Mouse (Mus musculus): ENCODE data around the gene Spag5. TPM values are rescaled to one million over a fixed set of nuclear protein-coding genes. Genes with fewer than 3 reads are reported as not detected.

The Spag5 gene
- polyA plus RNA-seq, 1 experiment from 2014 or later = 39.1 TPM

GRCm38 (mm10) chr11:78290654-78291053 lies 10.7 kb upstream of the Spag5 start, which contains the start of gene BC030499:
Gene BC030499, plus strand, starts transcription at chr11:78290841.
- no peaks in the 10 kb centered on the region for H3K4me1 ChIP-seq
- no peak for DNase-seq (ENCODE audit: low spot score)
- H3K27ac ChIP-seq = no peak within 1 kb of the TSS
- WGBS = 86% methylated on average over 4 of the region's 4 CpGs
- H3K36me3 ChIP-seq = peaks cover 76% of the 10 kb centered on the region
- no peak within 1 kb of the TSS for H3K4me3 ChIP-seq
- H3K9me3 ChIP-seq = no peaks in the 10 kb centered on the region
- H3K27me3 ChIP-seq (ENCODE audit: insufficient read depth, poor library complexity, severe bottlenecking) = no peaks in the 10 kb centered on the region

DNA sequence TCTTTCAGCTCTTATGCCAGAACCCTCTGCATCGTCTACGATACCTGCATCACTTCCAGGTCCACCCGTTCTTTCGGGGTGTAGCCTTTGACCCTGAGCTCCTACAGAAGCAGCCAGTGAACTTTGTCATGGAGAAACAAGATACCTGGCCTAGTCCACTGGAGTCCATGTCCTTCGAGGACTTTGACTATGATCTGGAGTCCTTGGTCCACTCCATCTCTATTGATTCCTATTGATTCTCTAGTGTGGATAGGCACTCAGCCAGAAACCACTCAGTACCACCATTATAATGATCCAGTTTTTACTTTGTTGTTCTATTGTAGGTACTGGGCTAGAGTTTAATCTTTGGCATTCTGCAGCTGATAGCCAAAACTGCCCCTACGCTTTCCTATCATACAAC lies 6.7 kb upstream of the Spag5 start:
- no peaks in the 10 kb centered on the region for H3K4me1 ChIP-seq
- 90% methylated on average over 6 of the region's 6 CpGs for WGBS

GRCm38 (mm10) chr11:78300917-78301316 lies 412 bp upstream of the Spag5 start:
- Histone ChIP-seq H3K36me3 (peaks cover 28% of the 10 kb centered on the region), H3K4me3 (peak overlapping the region; percentile 93), H3K27ac (peak overlapping the region; percentile 95), H3K4me1 (peaks cover 6% of the 10 kb centered on the region; the same call in 1 of the 2 replicates), H3K27me3 (ENCODE audit: insufficient read depth, poor library complexity, severe bottlenecking) (no peaks in the 10 kb centered on the region), H3K9me3 (no peaks in the 10 kb centered on the region)
- WGBS = 69% methylated on average over 7 of the region's 7 CpGs
- no peak for DNase-seq (ENCODE audit: low spot score)

More for the DNA sequence above, 6.7 kb upstream of the Spag5 start:
- H3K36me3 ChIP-seq = peaks cover 39% of the 10 kb centered on the region
- H3K27me3 ChIP-seq (ENCODE audit: insufficient read depth, poor library complexity, severe bottlenecking) = no peaks in the 10 kb centered on the region
- no peak overlapping the region for H3K27ac ChIP-seq
- H3K9me3 ChIP-seq = no peaks in the 10 kb centered on the region
- DNase-seq (ENCODE audit: low spot score) = no peak
- no peak overlapping the region for H3K4me3 ChIP-seq

DNA sequence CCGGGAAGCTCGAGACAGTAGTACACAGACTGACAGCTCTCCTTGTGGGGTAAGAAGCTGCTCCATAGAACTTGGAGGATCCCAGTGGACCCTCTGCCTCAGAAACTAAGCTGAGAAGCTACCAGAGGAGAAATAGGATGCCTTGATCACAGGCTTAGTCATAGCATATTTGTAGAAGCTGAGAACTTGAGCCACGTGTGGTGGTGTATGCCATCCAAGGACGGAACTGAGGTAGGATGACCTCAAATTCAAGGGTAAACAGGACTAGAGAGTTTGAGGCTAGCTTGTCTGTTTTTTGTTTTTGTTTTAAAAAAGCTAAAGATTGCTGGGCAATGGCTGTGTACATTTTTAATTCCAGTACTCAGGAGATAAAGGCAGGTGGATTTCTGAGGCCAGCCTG lies 3.9 kb downstream of the Spag5 start:
- peaks cover 6% of the 10 kb centered on the region; the same call in 1 of the 2 replicates for H3K4me1 ChIP-seq
- no peak overlapping the region for H3K4me3 ChIP-seq
- 89% methylated on average over 4 of the region's 4 CpGs for WGBS
- DNase-seq (ENCODE audit: low spot score) = no peak
- no peaks in the 10 kb centered on the region for H3K9me3 ChIP-seq
- peaks cover 67% of the 10 kb centered on the region for H3K36me3 ChIP-seq
- no peaks in the 10 kb centered on the region for H3K27me3 ChIP-seq (ENCODE audit: insufficient read depth, poor library complexity, severe bottlenecking)
- no peak overlapping the region for H3K27ac ChIP-seq

DNA sequence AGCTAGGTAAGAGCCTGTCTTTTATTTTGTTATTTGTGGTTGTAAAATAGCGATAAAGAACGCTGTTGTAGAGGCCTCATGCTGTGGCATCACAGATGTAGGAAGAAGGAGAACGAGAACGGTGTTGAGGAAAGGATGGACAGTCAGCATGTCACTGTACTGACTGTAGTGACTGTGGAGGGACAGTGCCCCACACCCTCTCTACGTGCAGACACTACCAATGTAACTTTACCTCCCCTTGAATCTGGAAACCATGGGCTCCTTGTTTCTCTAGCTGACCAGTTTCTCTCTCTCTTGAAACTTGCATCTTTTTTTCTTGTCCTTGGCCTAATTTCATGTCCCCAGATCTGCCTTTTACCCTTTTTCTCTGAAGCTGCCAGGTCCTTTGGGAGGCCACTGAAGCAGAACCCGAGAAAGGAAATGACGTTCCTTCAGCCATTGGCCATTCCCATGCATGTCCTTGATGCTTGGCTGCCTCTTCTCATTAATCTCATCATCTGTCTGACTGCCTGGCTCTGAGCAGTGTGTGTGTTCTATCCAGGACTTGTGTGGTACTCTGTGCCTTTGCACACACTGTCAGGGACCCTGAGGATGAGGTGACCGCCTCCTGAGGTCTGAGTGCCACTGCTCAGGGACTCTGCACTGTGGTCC lies 9.7 kb downstream of the Spag5 start:
- no peak overlapping the region for H3K27ac ChIP-seq
- H3K4me1 ChIP-seq = no peaks in the 10 kb centered on the region
- WGBS = 93% methylated on average over 8 of the region's 8 CpGs
- no peaks in the 10 kb centered on the region for H3K27me3 ChIP-seq (ENCODE audit: insufficient read depth, poor library complexity, severe bottlenecking)
- H3K4me3 ChIP-seq = no peak overlapping the region
- H3K36me3 ChIP-seq = peaks cover 89% of the 10 kb centered on the region
- H3K9me3 ChIP-seq = no peaks in the 10 kb centered on the region
- DNase-seq (ENCODE audit: low spot score) = no peak

DNA sequence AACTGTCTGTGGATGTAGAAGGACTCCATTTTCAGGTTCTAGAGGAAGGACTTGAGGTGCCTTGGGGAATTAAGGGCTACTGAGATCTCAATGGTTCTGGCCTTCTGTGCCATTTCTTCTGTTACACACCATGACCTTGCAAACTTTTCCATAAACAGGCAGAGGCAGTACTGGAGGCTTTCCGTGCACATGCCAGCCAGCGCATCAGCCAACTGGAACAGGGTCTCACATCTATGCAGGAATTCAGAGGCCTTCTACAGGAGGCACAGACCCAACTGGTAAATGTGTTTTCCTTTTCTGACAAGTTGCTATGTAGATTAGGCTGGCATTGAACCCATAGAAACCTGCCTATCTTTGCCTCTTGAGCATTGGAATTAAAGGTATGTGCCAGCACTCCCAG lies 12.3 kb downstream of the Spag5 start:
- DNase-seq (ENCODE audit: low spot score) = no peak
- Histone ChIP-seq H3K36me3 (peaks cover 92% of the 10 kb centered on the region), H3K9me3 (no peaks in the 10 kb centered on the region), H3K4me3 (no peak overlapping the region), H3K27me3 (ENCODE audit: insufficient read depth, poor library complexity, severe bottlenecking) (no peaks in the 10 kb centered on the region), H3K4me1 (no peaks in the 10 kb centered on the region), H3K27ac (no peak overlapping the region)
- 92% methylated on average over 2 of the region's 2 CpGs for WGBS

- 92% methylated on average over 2 of the region's 2 CpGs for WGBS
- H3K4me3 ChIP-seq = no peak overlapping the region
- peaks cover 15% of the 10 kb centered on the region for H3K4me1 ChIP-seq
- H3K9me3 ChIP-seq = no peaks in the 10 kb centered on the region
- peaks cover 96% of the 10 kb centered on the region for H3K36me3 ChIP-seq
- no peak overlapping the region for H3K27ac ChIP-seq
- DNase-seq (ENCODE audit: low spot score) = no peak
- no peaks in the 10 kb centered on the region for H3K27me3 ChIP-seq (ENCODE audit: insufficient read depth, poor library complexity, severe bottlenecking)
Observed at GRCm38 (mm10) chr11:78318411-78318810, 17.1 kb downstream of the Spag5 start.

DNA sequence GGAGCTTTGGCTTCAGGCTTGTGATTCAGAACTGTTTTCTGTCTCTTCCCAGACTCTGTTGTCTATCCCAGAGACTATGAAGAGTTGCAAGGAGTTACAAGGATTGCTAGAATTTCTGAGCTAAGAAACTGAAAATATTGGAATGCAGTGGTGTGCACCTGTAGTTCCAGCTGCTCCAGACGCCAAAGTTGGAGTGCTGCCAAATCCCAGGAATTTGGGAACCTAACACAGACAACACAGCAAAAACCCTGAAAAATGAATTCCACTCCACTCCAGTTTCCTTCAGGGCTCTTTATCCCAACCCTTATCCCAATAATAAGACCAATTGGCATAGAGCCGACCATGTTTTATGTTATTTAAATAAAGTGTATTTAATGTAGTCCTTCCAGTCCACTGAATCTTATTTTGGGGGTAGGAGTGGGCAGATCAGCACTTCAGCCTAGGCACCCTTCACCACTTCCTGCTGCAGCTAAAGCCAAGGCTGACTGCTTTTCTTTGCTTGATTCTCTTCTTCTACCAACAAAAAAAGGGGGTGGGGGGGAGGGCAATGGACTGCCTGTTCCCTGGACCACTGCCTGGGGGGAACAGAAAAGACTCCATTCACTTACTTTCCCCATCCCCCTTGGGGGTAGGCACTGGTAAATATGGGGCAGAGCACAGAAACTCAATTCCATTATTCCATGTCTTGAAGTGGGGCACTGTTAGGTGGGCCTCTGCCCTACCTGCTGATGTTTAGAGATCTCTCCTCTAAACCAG lies 20.9 kb downstream of the Spag5 start:
- Histone ChIP-seq H3K36me3 (peaks cover 75% of the 10 kb centered on the region), H3K4me3 (peak overlapping the region; percentile 44), H3K27ac (peak overlapping the region; percentile 71), H3K4me1 (peaks cover 23% of the 10 kb centered on the region), H3K27me3 (ENCODE audit: insufficient read depth, poor library complexity, severe bottlenecking) (no peaks in the 10 kb centered on the region), H3K9me3 (no peaks in the 10 kb centered on the region)
- 69% methylated on average over 2 of the region's 2 CpGs for WGBS
- DNase-seq (ENCODE audit: low spot score) = no peak

GRCm38 (mm10) chr11:78322860-78323259 lies 21.5 kb downstream of the Spag5 start, which contains the start of gene Aldoc:
Gene Aldoc, plus strand, starts transcription at chr11:78322968.
- WGBS = 4% methylated on average over 15 of the region's 15 CpGs
- Histone ChIP-seq H3K36me3 (peaks cover 69% of the 10 kb centered on the region), H3K27ac (peak within 1 kb of the TSS; percentile 71)

GRCm38 (mm10) chr11:78324000-78324785 lies 22.9 kb downstream of the Spag5 start:
- no peaks in the 10 kb centered on the region for H3K27me3 ChIP-seq (ENCODE audit: insufficient read depth, poor library complexity, severe bottlenecking)
- peaks cover 30% of the 10 kb centered on the region for H3K4me1 ChIP-seq
- peaks cover 55% of the 10 kb centered on the region for H3K36me3 ChIP-seq
- no peak overlapping the region for H3K27ac ChIP-seq
- WGBS = 87% methylated on average over 15 of the region's 15 CpGs
- no peaks in the 10 kb centered on the region for H3K9me3 ChIP-seq
- no peak for DNase-seq (ENCODE audit: low spot score)
- no peak overlapping the region for H3K4me3 ChIP-seq

More at GRCm38 (mm10) chr11:78322860-78323259, 21.5 kb downstream of the Spag5 start, which contains the start of gene Aldoc:
- Histone ChIP-seq H3K4me1 (peaks cover 23% of the 10 kb centered on the region), H3K27me3 (ENCODE audit: insufficient read depth, poor library complexity, severe bottlenecking) (no peaks in the 10 kb centered on the region), H3K9me3 (no peaks in the 10 kb centered on the region), H3K4me3 (peak within 1 kb of the TSS; percentile 44)
- DNase-seq (ENCODE audit: low spot score) = peak; percentile 96

GRCm38 (mm10) chr11:78324965-78325364 lies 23.6 kb downstream of the Spag5 start:
- Histone ChIP-seq H3K27ac (no peak overlapping the region), H3K4me1 (peaks cover 32% of the 10 kb centered on the region), H3K27me3 (ENCODE audit: insufficient read depth, poor library complexity, severe bottlenecking) (no peaks in the 10 kb centered on the region), H3K4me3 (no peak overlapping the region), H3K36me3 (peaks cover 48% of the 10 kb centered on the region), H3K9me3 (no peaks in the 10 kb centered on the region)
- WGBS = 91% methylated on average over 12 of the region's 12 CpGs
- no peak for DNase-seq (ENCODE audit: low spot score)

DNA sequence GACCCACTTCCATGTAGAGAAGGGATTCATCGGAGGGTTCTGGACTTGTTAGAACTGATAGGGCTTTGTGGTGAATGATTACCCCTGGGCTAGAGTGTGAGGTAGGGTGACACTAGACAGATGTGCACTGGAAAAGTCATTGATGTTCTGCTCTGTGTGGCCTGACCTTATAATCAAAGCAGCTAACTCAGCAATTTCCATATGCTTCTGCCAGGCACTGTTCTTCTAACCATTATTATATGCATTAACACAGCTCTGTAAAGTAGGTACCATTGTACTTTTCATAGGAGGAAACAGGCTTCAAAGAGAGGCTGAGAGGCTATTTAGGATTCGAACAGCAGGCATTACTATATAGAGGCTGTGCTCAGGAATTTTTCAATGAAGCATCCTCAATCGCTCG lies 25.9 kb downstream of the Spag5 start:
- H3K9me3 ChIP-seq = no peaks in the 10 kb centered on the region
- WGBS = 90% methylated on average over 4 of the region's 4 CpGs
- no peaks in the 10 kb centered on the region for H3K27me3 ChIP-seq (ENCODE audit: insufficient read depth, poor library complexity, severe bottlenecking)
- DNase-seq (ENCODE audit: low spot score) = no peak
- no peak overlapping the region for H3K4me3 ChIP-seq
- peaks cover 29% of the 10 kb centered on the region for H3K4me1 ChIP-seq
- peaks cover 29% of the 10 kb centered on the region for H3K36me3 ChIP-seq
- no peak overlapping the region for H3K27ac ChIP-seq
